Mouse (Mus musculus): Measurements from ENCODE around the gene Phactr4. TPM values are rescaled to one million over a fixed set of nuclear protein-coding genes. Genes with fewer than 3 reads are reported as not detected.

Phactr4 gene
- polyA plus RNA-seq, 1 experiment from 2014 or later: 29.1 TPM

- Histone ChIP-seq H3K27ac (ENCODE audit: low read depth, low read length) (peak overlapping the region; percentile 89), H3K4me2 (peak overlapping the region; percentile 93), H3K9me3 (replicated peaks; ENCODE audit: control insufficient read depth, low read length) (no peaks in the 10 kb centered on the region), H3K9ac (ENCODE audit: low read depth, low read length) (peak overlapping the region; percentile 95), H3K4me1 (ENCODE audit: control insufficient read depth, insufficient read depth, low read length) (peaks cover 11% of the 10 kb centered on the region), H3K4me3 (ENCODE audit: low read depth, low read length) (peak overlapping the region; percentile 81), H3K36me3 (ENCODE audit: control insufficient read depth, insufficient read depth, low read length) (peaks cover 20% of the 10 kb centered on the region), H3K27me3 (ENCODE audit: control insufficient read depth, insufficient read depth, low read length) (no peaks in the 10 kb centered on the region)
- WGBS (ENCODE audit: insufficient replicate concordance): 1% methylated on average over 15 of the region's 15 CpGs
- no peak for ATAC-seq (replicated peaks; ENCODE audit: insufficient number of reproducible peaks, low FRiP score, low TSS enrichment)
These were observed 113.0 kb downstream of the Phactr4 start for GRCm38 (mm10) chr4:132309140-132309848.

GRCm38 (mm10) chr4:132308437-132309139 is 113.7 kb downstream of the Phactr4 start:
- peak; percentile 81 for ATAC-seq (replicated peaks; ENCODE audit: insufficient number of reproducible peaks, low FRiP score, low TSS enrichment)
- WGBS (ENCODE audit: insufficient replicate concordance): under 1% methylated on average over 41 of the region's 41 CpGs

GRCm38 (mm10) chr4:132306004-132306403 is 116.3 kb downstream of the Phactr4 start:
- Histone ChIP-seq H3K4me2 (no peak overlapping the region), H3K4me3 (ENCODE audit: low read depth, low read length) (no peak overlapping the region), H3K27me3 (ENCODE audit: control insufficient read depth, insufficient read depth, low read length) (no peaks in the 10 kb centered on the region), H3K4me1 (ENCODE audit: control insufficient read depth, insufficient read depth, low read length) (peaks cover 17% of the 10 kb centered on the region), H3K36me3 (ENCODE audit: control insufficient read depth, insufficient read depth, low read length) (peaks cover 10% of the 10 kb centered on the region), H3K9me3 (replicated peaks; ENCODE audit: control insufficient read depth, low read length) (no peaks in the 10 kb centered on the region), H3K9ac (ENCODE audit: low read depth, low read length) (no peak overlapping the region), H3K27ac (ENCODE audit: low read depth, low read length) (no peak overlapping the region)
- no peak for ATAC-seq (replicated peaks; ENCODE audit: insufficient number of reproducible peaks, low FRiP score, low TSS enrichment)
- 77% methylated on average over 6 of the region's 6 CpGs for WGBS (ENCODE audit: insufficient replicate concordance)

More at GRCm38 (mm10) chr4:132308437-132309139, 113.7 kb downstream of the Phactr4 start:
- H3K9ac ChIP-seq (ENCODE audit: low read depth, low read length): peak overlapping the region; percentile 95
- peak overlapping the region; percentile 81 for H3K4me3 ChIP-seq (ENCODE audit: low read depth, low read length)
- peaks cover 11% of the 10 kb centered on the region for H3K4me1 ChIP-seq (ENCODE audit: control insufficient read depth, insufficient read depth, low read length)
- no peaks in the 10 kb centered on the region for H3K9me3 ChIP-seq (replicated peaks; ENCODE audit: control insufficient read depth, low read length)
- peak overlapping the region; percentile 93 for H3K4me2 ChIP-seq
- no peaks in the 10 kb centered on the region for H3K27me3 ChIP-seq (ENCODE audit: control insufficient read depth, insufficient read depth, low read length)
- peak overlapping the region; percentile 89 for H3K27ac ChIP-seq (ENCODE audit: low read depth, low read length)
- H3K36me3 ChIP-seq (ENCODE audit: control insufficient read depth, insufficient read depth, low read length): peaks cover 13% of the 10 kb centered on the region

Small RNAs within 50 kb of the gene (microRNA-seq; reads per million reads assigned to microRNA genes)
- gene Gm25707 (ENCODE audit: borderline number of aligned reads): not detected

Other genes starting within 250 kb of the Phactr4 start
- 72.5 and 77.9 TPM in 2 replicates for gene Ythdf2, start 210.2 kb downstream of the Phactr4 start, polyA plus RNA-seq (2014; fragmentation: Nextera tagmentation; extraction: Ambion mirVana)
- gene Gmeb1, start 160.9 kb downstream of the Phactr4 start, polyA plus RNA-seq (2014; fragmentation: Nextera tagmentation; extraction: Ambion mirVana): 28.1 and 28.3 TPM in 2 replicates
- gene Taf12, start 148.1 kb downstream of the Phactr4 start, polyA plus RNA-seq (2014; fragmentation: Nextera tagmentation; extraction: Ambion mirVana): 35.7 and 37.3 TPM in 2 replicates
- 0.57 and 1.8 TPM in 2 replicates for gene Rab42, start 119.1 kb downstream of the Phactr4 start, polyA plus RNA-seq (2014; fragmentation: Nextera tagmentation; extraction: Ambion mirVana)
- 72.0 and 81.8 TPM in 2 replicates for gene Trnau1ap, start 93.0 kb downstream of the Phactr4 start, polyA plus RNA-seq (2014; fragmentation: Nextera tagmentation; extraction: Ambion mirVana)
- 28.1 and 28.2 TPM in 2 replicates for gene Rcc1, start 68.9 kb downstream of the Phactr4 start, polyA plus RNA-seq (2014; fragmentation: Nextera tagmentation; extraction: Ambion mirVana)
- gene Med18, start 41.4 kb upstream of the Phactr4 start, polyA plus RNA-seq (2014; fragmentation: Nextera tagmentation; extraction: Ambion mirVana): 12.4 and 17.4 TPM in 2 replicates
- 4.1 and 6.2 TPM in 2 replicates for gene Sesn2, start 88.0 kb upstream of the Phactr4 start, polyA plus RNA-seq (2014; fragmentation: Nextera tagmentation; extraction: Ambion mirVana)
- gene Atpif1, start 111.2 kb upstream of the Phactr4 start, polyA plus RNA-seq (2014; fragmentation: Nextera tagmentation; extraction: Ambion mirVana): 1,210 and 1,262 TPM in 2 replicates
- gene Dnajc8, start 113.1 kb upstream of the Phactr4 start, polyA plus RNA-seq (2014; fragmentation: Nextera tagmentation; extraction: Ambion mirVana): 157 and 162 TPM in 2 replicates
- gene Ptafr, start 141.6 kb upstream of the Phactr4 start, polyA plus RNA-seq (2014; fragmentation: Nextera tagmentation; extraction: Ambion mirVana): 0.23 and 0.40 TPM in 2 replicates
- 21.5 and 24.4 TPM in 2 replicates for gene Eya3, start 216.5 kb upstream of the Phactr4 start, polyA plus RNA-seq (2014; fragmentation: Nextera tagmentation; extraction: Ambion mirVana)